Mouse (Mus musculus) mature B cell (primary cell): ENCODE results near the gene Rpl37a.

ENCODE experiments used
- in situ Hi-C: fragments of 300-500 bp; cut with MboI; formaldehyde crosslinking; loops from 2 replicates; pipeline ENCODE4 v1.14.3; 2019

The Rpl37a gene

GRCm38 (mm10) chr1:72736397-72737125, 25.5 kb downstream of the Rpl37a start:
- in situ Hi-C loops = no loop called here

GRCm38 (mm10) chr1:72738946-72739680, 28.0 kb downstream of the Rpl37a start:
- in situ Hi-C loops = no loop called here

GRCm38 (mm10) chr1:72739681-72740063, 28.6 kb downstream of the Rpl37a start:
- in situ Hi-C loops = no loop called here

- in situ Hi-C loops = no loop called here
Observed at GRCm38 (mm10) chr1:72741406-72741805, 30.3 kb downstream of the Rpl37a start.

- in situ Hi-C loops = no loop called here
Observed at GRCm38 (mm10) chr1:72744816-72745506, 33.9 kb downstream of the Rpl37a start.

- in situ Hi-C loops = no loop called here
Observed at GRCm38 (mm10) chr1:72746382-72746781, 35.3 kb downstream of the Rpl37a start.

- in situ Hi-C loops = no loop called here
Observed at GRCm38 (mm10) chr1:72751371-72751781, 40.3 kb downstream of the Rpl37a start.

- in situ Hi-C loops = no loop called here
Observed at GRCm38 (mm10) chr1:72753211-72753610, 42.1 kb downstream of the Rpl37a start.

- in situ Hi-C loops = no loop called here
Observed at GRCm38 (mm10) chr1:72755227-72755626, 44.1 kb downstream of the Rpl37a start.

- in situ Hi-C loops = no loop called here
Observed at GRCm38 (mm10) chr1:72755801-72756200, 44.7 kb downstream of the Rpl37a start.

GRCm38 (mm10) chr1:72759758-72760157, 48.7 kb downstream of the Rpl37a start:
- in situ Hi-C loops = no loop called here
